Mouse (Mus musculus): ENCODE results near the gene Dazap1. TPM values are rescaled to one million over a fixed set of nuclear protein-coding genes. Genes with fewer than 3 reads are reported as not detected.

Gene Dazap1
- total RNA-seq, 1 experiment: 154 TPM

DNA sequence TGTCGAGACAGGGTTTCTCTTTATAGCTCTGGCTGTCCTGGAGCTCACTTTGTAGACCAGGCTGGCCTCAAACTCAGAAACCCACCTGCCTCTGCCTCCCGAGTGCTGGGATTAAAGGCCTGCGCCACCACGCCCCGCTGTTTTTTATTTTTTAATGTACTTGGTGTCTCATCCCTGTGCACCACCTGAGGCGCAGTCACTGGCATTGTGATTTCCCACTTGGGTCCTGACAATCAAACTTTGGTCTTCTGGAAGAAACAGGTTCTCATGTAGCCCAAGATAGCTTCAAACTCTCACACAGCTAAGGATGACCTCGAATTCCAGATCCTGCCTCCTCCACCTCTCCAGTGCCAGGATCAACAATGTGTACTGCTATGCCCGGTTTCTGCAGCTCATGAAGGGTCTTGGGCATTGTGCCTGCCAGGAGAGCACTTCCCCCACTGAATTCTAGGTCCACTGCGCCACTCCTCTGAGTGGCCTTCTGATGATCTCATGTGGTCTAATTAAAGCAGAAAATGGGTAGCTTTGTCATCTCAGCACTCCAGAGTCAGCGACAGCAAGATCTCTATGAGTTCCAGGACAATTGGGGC is 1.6 kb downstream of the Dazap1 start:
- Histone ChIP-seq H3K27ac (ENCODE audit: insufficient read depth, low read depth, low read length, poor library complexity, severe bottlenecking) (no peak overlapping the region), H3K9me3 (ENCODE audit: control insufficient read depth, insufficient read depth, low read depth, low read length) (no peaks in the 10 kb centered on the region), H3K9ac (ENCODE audit: insufficient read depth, low read depth, low read length, poor library complexity, severe bottlenecking) (no peak overlapping the region), H3K4me1 (ENCODE audit: control insufficient read depth in 2 of 2, insufficient read depth in 2 of 2, low read length in 2 of 2, poor library complexity in 1 of 2) (peaks cover 0 to 10% of the 10 kb centered on the region in 2 experiments; a peak in 2 of 4 replicates), H3K4me3 (ENCODE audit: insufficient read depth in 1 of 2, low read depth in 1 of 2, low read length in 2 of 2, poor library complexity in 1 of 2, severe bottlenecking in 1 of 2) (no peak overlapping the region), H3K36me3 (ENCODE audit: control insufficient read depth, insufficient read depth, low read length, poor library complexity, severe bottlenecking) (peaks cover 24% of the 10 kb centered on the region)
- in situ Hi-C loops (cut with MboI; ENCODE audit: low sequenced_read_pairs in 2 of 2, unreplicated experiment in 2 of 2): no loop called here
- no peak for DNase-seq (ENCODE audit: low read depth, low spot score)
- no peak for TF ChIP-seq ZC3H11A (IDR thresholded peaks at IDR 0.05; ENCODE audit: borderline replicate concordance, low read depth, low read length)
- TF ChIP-seq CHD2 (IDR thresholded peaks at IDR 0.05; ENCODE audit: low read depth, low read length): no peak
- no peak for TF ChIP-seq MAFK (IDR thresholded peaks at IDR 0.05; ENCODE audit: insufficient read depth, low read depth, low read length)
- no peak for TF ChIP-seq ZNF384 (IDR thresholded peaks at IDR 0.05; ENCODE audit: low read depth, low read length)
- no peak for TF ChIP-seq HCFC1 (IDR thresholded peaks at IDR 0.05; ENCODE audit: borderline replicate concordance, insufficient read depth, low read length)

DNA sequence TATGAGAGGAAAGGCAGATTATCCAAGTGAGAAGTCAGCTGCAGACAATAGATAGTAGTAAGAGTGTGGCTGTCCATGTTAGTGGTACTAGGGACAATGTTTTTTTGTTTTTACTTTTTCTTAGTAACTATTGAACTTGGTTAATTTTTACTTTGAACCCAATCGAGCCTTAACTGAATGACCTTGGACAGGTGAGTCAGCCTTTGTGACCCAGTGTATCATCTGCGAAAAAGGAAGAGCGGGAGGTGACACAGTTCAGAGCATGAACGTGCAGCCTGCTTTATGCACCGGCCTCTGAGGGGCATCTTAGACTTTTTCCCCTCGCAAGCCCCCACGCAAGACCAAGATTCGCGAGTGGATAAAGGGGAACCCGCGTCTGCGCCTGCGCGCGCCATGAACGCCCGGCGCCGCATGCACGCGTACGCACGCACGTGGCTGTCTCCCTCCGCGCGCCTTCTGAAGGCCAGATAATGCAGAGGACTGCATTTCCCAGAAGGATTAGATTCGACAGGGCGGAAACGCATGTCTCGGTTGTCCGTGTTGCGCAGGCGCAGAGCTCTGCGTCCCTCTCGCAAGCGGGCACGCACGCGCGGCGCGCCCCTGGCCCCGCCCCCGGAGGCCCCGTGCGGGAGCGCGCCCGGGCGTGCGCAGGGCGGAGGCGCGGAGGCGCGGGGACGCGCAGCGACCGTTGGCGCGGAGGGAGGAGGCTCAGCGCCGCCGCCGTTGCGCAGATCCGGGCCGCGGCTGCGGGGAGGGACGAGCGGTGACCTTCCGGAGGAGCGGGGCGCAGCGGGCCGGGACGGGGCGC is 3.3 kb downstream of the Dazap1 start:
- DNase-seq (ENCODE audit: low read depth, low spot score): peak; percentile 94
- in situ Hi-C loops (cut with MboI; ENCODE audit: low sequenced_read_pairs in 2 of 2, unreplicated experiment in 2 of 2): no loop called here
- H3K27ac ChIP-seq (ENCODE audit: insufficient read depth, low read depth, low read length, poor library complexity, severe bottlenecking): peak overlapping the region; percentile 64

DNA sequence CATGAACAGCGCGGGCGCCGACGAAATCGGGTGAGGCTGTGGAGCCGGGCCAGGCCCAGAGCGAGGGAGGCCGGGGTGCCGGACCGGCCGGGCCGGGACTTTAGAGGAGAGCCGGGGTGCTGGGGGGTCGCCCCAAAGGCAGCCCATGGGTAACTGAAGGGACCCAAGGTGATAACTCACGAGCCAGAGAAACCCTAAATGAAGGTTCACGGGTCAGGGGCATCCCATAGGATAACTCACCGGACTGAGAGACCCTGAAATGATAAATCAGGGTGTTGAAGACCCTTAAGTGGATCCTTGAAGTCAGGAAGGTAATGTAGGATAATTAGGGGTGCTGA is 3.8 kb downstream of the Dazap1 start:
- Histone ChIP-seq H3K9me3 (ENCODE audit: control insufficient read depth, insufficient read depth, low read depth, low read length) (no peaks in the 10 kb centered on the region), H3K4me1 (ENCODE audit: control insufficient read depth in 2 of 2, insufficient read depth in 2 of 2, low read length in 2 of 2, poor library complexity in 1 of 2) (peaks cover 0 to 10% of the 10 kb centered on the region in 2 experiments; a peak in 2 of 4 replicates)
- in situ Hi-C loops (cut with MboI; ENCODE audit: low sequenced_read_pairs in 2 of 2, unreplicated experiment in 2 of 2): no loop called here

More for the DNA sequence above, 3.3 kb downstream of the Dazap1 start:
- peaks cover 15% of the 10 kb centered on the region for H3K36me3 ChIP-seq (ENCODE audit: control insufficient read depth, insufficient read depth, low read length, poor library complexity, severe bottlenecking)
- peaks cover 0 to 10% of the 10 kb centered on the region in 2 experiments; a peak in 2 of 4 replicates for H3K4me1 ChIP-seq (ENCODE audit: control insufficient read depth in 2 of 2, insufficient read depth in 2 of 2, low read length in 2 of 2, poor library complexity in 1 of 2)
- peak overlapping the region; percentile 93 to 98 for H3K4me3 ChIP-seq (ENCODE audit: insufficient read depth in 1 of 2, low read depth in 1 of 2, low read length in 2 of 2, poor library complexity in 1 of 2, severe bottlenecking in 1 of 2)
- no peaks in the 10 kb centered on the region for H3K9me3 ChIP-seq (ENCODE audit: control insufficient read depth, insufficient read depth, low read depth, low read length)
- TF ChIP-seq HCFC1 (IDR thresholded peaks at IDR 0.05; ENCODE audit: borderline replicate concordance, insufficient read depth, low read length) (peak; percentile 95), MAFK (IDR thresholded peaks at IDR 0.05; ENCODE audit: insufficient read depth, low read depth, low read length) (no peak)
- H3K9ac ChIP-seq (ENCODE audit: insufficient read depth, low read depth, low read length, poor library complexity, severe bottlenecking): peak overlapping the region; percentile 96

DNA sequence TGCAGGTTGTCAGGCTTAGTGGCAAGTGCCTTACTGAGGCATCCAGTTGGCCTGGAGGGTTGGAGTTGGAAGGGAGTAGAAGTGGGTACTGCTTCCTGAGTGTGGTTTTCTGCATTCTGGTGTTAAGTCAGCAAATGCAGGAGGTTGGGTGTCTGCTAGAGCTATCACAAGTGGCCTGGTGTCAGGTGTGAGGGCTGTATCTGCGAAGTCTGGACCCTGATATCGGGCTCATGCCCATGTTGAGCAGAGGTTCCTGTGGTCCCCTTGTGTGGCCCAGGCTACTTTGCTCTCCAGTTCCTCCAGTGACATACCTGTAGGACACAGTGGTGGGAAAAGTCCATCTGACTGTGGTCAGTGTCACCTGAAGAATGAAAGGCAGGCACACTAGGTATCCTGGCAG is 8.8 kb downstream of the Dazap1 start:
- in situ Hi-C loops (cut with MboI; ENCODE audit: low sequenced_read_pairs in 2 of 2, unreplicated experiment in 2 of 2): no loop called here
- H3K9ac ChIP-seq (ENCODE audit: insufficient read depth, low read depth, low read length, poor library complexity, severe bottlenecking): 0 out of 2 replicates have a peak overlapping the region, but pooled peaks have one; percentile 11

More for the DNA sequence above, 3.8 kb downstream of the Dazap1 start:
- peaks cover 18% of the 10 kb centered on the region for H3K36me3 ChIP-seq (ENCODE audit: control insufficient read depth, insufficient read depth, low read length, poor library complexity, severe bottlenecking)
- TF ChIP-seq ZNF384 (IDR thresholded peaks at IDR 0.05; ENCODE audit: low read depth, low read length) (no peak), ZC3H11A (IDR thresholded peaks at IDR 0.05; ENCODE audit: borderline replicate concordance, low read depth, low read length) (no peak), HCFC1 (IDR thresholded peaks at IDR 0.05; ENCODE audit: borderline replicate concordance, insufficient read depth, low read length) (no peak), CHD2 (IDR thresholded peaks at IDR 0.05; ENCODE audit: low read depth, low read length) (no peak), MAFK (IDR thresholded peaks at IDR 0.05; ENCODE audit: insufficient read depth, low read depth, low read length) (no peak)
- H3K9ac ChIP-seq (ENCODE audit: insufficient read depth, low read depth, low read length, poor library complexity, severe bottlenecking): peak overlapping the region; percentile 96
- peak overlapping the region; percentile 64 for H3K27ac ChIP-seq (ENCODE audit: insufficient read depth, low read depth, low read length, poor library complexity, severe bottlenecking)
- DNase-seq (ENCODE audit: low read depth, low spot score): no peak
- peak overlapping the region; percentile 93 to 98 for H3K4me3 ChIP-seq (ENCODE audit: insufficient read depth in 1 of 2, low read depth in 1 of 2, low read length in 2 of 2, poor library complexity in 1 of 2, severe bottlenecking in 1 of 2)

More for the DNA sequence above, 8.8 kb downstream of the Dazap1 start:
- Histone ChIP-seq H3K9me3 (ENCODE audit: control insufficient read depth, insufficient read depth, low read depth, low read length) (no peaks in the 10 kb centered on the region), H3K4me3 (ENCODE audit: insufficient read depth in 1 of 2, low read depth in 1 of 2, low read length in 2 of 2, poor library complexity in 1 of 2, severe bottlenecking in 1 of 2) (no peak overlapping the region), H3K36me3 (ENCODE audit: control insufficient read depth, insufficient read depth, low read length, poor library complexity, severe bottlenecking) (peaks cover 38% of the 10 kb centered on the region), H3K27ac (ENCODE audit: insufficient read depth, low read depth, low read length, poor library complexity, severe bottlenecking) (no peak overlapping the region), H3K4me1 (ENCODE audit: control insufficient read depth in 2 of 2, insufficient read depth in 2 of 2, low read length in 2 of 2, poor library complexity in 1 of 2) (peaks cover 0 to 11% of the 10 kb centered on the region in 2 experiments; a peak in 2 of 4 replicates)
- TF ChIP-seq MAFK (IDR thresholded peaks at IDR 0.05; ENCODE audit: insufficient read depth, low read depth, low read length): no peak
- no peak for TF ChIP-seq HCFC1 (IDR thresholded peaks at IDR 0.05; ENCODE audit: borderline replicate concordance, insufficient read depth, low read length)
- DNase-seq (ENCODE audit: low read depth, low spot score): no peak

Measured in ES-E14 (cell line).